Mouse (Mus musculus) CH12.LX (cell line): ENCODE results near the gene Tmcc1.
A peak's percentile ranks its signal among the peaks of the same experiment; 100 is the strongest.

Experiments
- CTCF ChIP-seq, 2 experiments: IDR thresholded peaks in 1 of 2; conservative IDR thresholded peaks in 1 of 2; 2 replicates each; pipeline ENCODE4 v1.5.1; 2011 to 2012; ENCODE audit warnings: low read depth in 2 of 2, low read length in 2 of 2, improper control_type of control experiment in 1 of 2, inconsistent platforms in 1 of 2, mild to moderate bottlenecking in 1 of 2, moderate library complexity in 1 of 2
- EP300 ChIP-seq: IDR thresholded peaks from 2 replicates; pipeline ENCODE4 v1.6.1; 2011; ENCODE audit warnings: low read length, improper control_type of control experiment
- POLR2A ChIP-seq: IDR thresholded peaks from 2 replicates; pipeline ENCODE4 v1.6.1; 2011; ENCODE audit warnings: low read depth, mild to moderate bottlenecking, improper control_type of control experiment, low read length
- USF1 ChIP-seq: IDR thresholded peaks from 2 replicates; pipeline ENCODE4 v1.6.1; 2014; ENCODE audit warnings: low read depth, mild to moderate bottlenecking, inconsistent platforms, low read length, improper control_type of control experiment

GRCm38 (mm10) chr6:116207729-116208534 lies 14.6 kb upstream of the Tmcc1 start, which contains the start of gene Washc2:
- peak; percentile 82 for TF ChIP-seq POLR2A
- TF ChIP-seq EP300 = no peak
- TF ChIP-seq CTCF (conservative IDR thresholded peaks at IDR 0.05 in 1 of 2, IDR thresholded peaks at IDR 0.05 in 1 of 2; ENCODE audit: low read depth in 2 of 2, low read length in 2 of 2) = no peak
- TF ChIP-seq USF1 = peak; percentile 99
